Mouse (Mus musculus): ENCODE results near the gene Fyb. TPM values are rescaled to one million over a fixed set of nuclear protein-coding genes. Genes with fewer than 3 reads are reported as not detected.

Gene Fyb
- polyA plus RNA-seq, 1 experiment from 2014 or later, result 11.8 TPM

DNA sequence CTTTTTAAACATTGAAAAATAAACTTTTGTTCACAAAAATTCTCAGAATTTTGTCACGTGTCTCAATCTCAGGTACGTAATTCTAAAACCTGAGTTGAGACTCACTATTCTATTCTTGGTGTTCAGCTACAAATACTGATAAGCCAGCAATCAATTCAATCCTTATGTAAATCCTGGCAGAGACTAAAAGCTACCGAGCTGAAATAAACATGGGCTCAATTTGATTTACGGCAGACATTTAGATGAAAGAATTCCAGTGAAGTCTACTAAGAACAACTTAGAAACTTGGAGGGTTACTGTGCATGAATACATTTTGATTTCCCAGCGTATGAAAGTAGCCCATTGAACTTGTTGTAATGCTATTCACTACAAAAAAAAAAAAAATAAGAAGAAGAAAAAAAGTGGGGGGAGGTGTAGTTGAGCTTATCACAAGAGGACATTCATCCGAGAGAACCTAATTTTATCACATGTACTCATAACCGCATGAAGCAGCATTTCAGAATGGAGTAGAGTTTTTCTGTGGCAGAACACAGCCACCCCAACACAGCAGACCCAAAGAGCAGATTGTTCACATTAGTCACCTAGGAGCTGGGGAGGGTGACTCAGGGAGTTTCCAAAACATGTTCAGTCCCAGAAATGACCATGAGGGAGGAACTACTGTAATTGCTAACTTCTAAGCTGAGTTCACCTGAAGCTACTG, 17.1 kb downstream of the Fyb start:
- 20% methylated on average over 7 of the region's 7 CpGs for WGBS
- Histone ChIP-seq H3K4me3 (replicated peaks) (no peak overlapping the region), H3K4me1 (no peaks in the 10 kb centered on the region), H3K9me3 (no peaks in the 10 kb centered on the region), H3K27me3 (replicated peaks) (no peaks in the 10 kb centered on the region), H3K27ac (no peak overlapping the region), H3K9ac (no peak overlapping the region), H3K36me3 (no peaks in the 10 kb centered on the region), H3K4me2 (no peak overlapping the region)
- no peak for ATAC-seq (ENCODE audit: insufficient read depth, low FRiP score, low read depth)

- no peaks in the 10 kb centered on the region for H3K27me3 ChIP-seq (replicated peaks)
- 85% methylated on average over 4 of the region's 4 CpGs for WGBS
- no peak overlapping the region for H3K9ac ChIP-seq
- H3K4me3 ChIP-seq (replicated peaks), result no peak overlapping the region
- no peaks in the 10 kb centered on the region for H3K9me3 ChIP-seq
- H3K36me3 ChIP-seq, result no peaks in the 10 kb centered on the region
- H3K27ac ChIP-seq, result no peak overlapping the region
- ATAC-seq (ENCODE audit: insufficient read depth, low FRiP score, low read depth), result no peak
- H3K4me1 ChIP-seq, result no peaks in the 10 kb centered on the region
- no peak overlapping the region for H3K4me2 ChIP-seq
These were observed 26.3 kb downstream of the Fyb start for GRCm38 (mm10) chr15:6548911-6549310.

- Histone ChIP-seq H3K27me3 (replicated peaks) (no peaks in the 10 kb centered on the region), H3K9ac (no peak overlapping the region), H3K4me2 (no peak overlapping the region), H3K4me3 (replicated peaks) (no peak overlapping the region), H3K36me3 (no peaks in the 10 kb centered on the region), H3K27ac (no peak overlapping the region), H3K9me3 (no peaks in the 10 kb centered on the region), H3K4me1 (no peaks in the 10 kb centered on the region)
- 67% methylated on average over 7 of the region's 7 CpGs for WGBS
- ATAC-seq (ENCODE audit: insufficient read depth, low FRiP score, low read depth), result no peak
These were observed 29.2 kb downstream of the Fyb start for GRCm38 (mm10) chr15:6551875-6552274.

- no peak overlapping the region for H3K27ac ChIP-seq
- no peaks in the 10 kb centered on the region for H3K27me3 ChIP-seq (replicated peaks)
- H3K4me1 ChIP-seq, result peaks cover 3% of the 10 kb centered on the region; the same call in 1 of the 2 replicates
- no peak overlapping the region for H3K9ac ChIP-seq
- H3K36me3 ChIP-seq, result no peaks in the 10 kb centered on the region
- WGBS, result 80% methylated on average over 4 of the region's 4 CpGs
- no peak overlapping the region for H3K4me3 ChIP-seq (replicated peaks)
- no peak overlapping the region for H3K4me2 ChIP-seq
- ATAC-seq (ENCODE audit: insufficient read depth, low FRiP score, low read depth), result no peak
- H3K9me3 ChIP-seq, result no peaks in the 10 kb centered on the region
These were observed 32.1 kb downstream of the Fyb start for GRCm38 (mm10) chr15:6554742-6555141.

DNA sequence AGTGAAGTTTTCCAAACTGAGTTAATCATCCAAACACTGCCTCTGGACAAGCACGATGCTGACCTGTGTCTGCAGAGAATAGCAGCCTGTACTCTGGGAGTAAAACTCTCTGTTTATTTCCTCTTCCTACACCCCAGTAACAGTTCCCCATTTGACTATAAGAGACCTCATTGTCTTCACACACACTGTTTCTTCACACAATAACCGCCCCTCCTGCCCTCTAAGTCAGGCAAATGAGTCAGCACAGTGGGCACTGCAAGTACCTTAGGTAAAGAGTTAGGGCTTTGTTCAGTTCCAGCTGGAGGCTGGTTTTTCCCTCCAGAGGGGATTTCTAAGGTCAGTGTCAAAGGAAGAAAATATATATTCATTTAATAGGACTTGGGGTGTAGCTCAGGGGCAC, 32.9 kb downstream of the Fyb start:
- no peaks in the 10 kb centered on the region for H3K27me3 ChIP-seq (replicated peaks)
- no peaks in the 10 kb centered on the region for H3K9me3 ChIP-seq
- peaks cover 3% of the 10 kb centered on the region; the same call in 1 of the 2 replicates for H3K4me1 ChIP-seq
- 52% methylated on average over 2 of the region's 2 CpGs for WGBS
- H3K4me2 ChIP-seq, result no peak overlapping the region
- no peaks in the 10 kb centered on the region for H3K36me3 ChIP-seq
- no peak for ATAC-seq (ENCODE audit: insufficient read depth, low FRiP score, low read depth)
- no peak overlapping the region for H3K9ac ChIP-seq
- no peak overlapping the region for H3K4me3 ChIP-seq (replicated peaks)
- H3K27ac ChIP-seq, result no peak overlapping the region

GRCm38 (mm10) chr15:6556272-6556671, 33.6 kb downstream of the Fyb start:
- 88% methylated on average over 4 of the region's 4 CpGs for WGBS
- Histone ChIP-seq H3K9ac (no peak overlapping the region), H3K4me2 (no peak overlapping the region), H3K4me1 (peaks cover 3% of the 10 kb centered on the region; the same call in 1 of the 2 replicates), H3K27ac (no peak overlapping the region), H3K4me3 (replicated peaks) (no peak overlapping the region), H3K9me3 (no peaks in the 10 kb centered on the region), H3K27me3 (replicated peaks) (no peaks in the 10 kb centered on the region), H3K36me3 (no peaks in the 10 kb centered on the region)
- no peak for ATAC-seq (ENCODE audit: insufficient read depth, low FRiP score, low read depth)

DNA sequence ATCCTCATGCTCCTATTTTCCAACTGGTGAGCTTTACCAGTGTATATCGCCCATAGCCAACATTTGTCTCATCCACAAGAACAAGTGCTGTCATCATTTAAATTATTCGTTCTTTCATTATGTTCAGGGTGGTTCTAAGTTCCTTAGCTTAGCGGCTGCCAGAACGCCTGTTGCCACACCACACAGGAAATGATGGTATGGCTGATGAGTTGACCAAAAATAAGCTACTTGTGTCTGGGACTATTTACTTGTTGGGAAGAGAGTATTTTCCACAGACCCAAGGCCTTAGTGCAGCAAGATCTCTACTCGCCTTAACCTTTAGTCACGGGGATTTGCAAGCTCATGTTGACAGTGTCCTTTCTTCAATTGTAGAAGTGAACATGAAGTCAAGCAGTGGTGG, 34.3 kb downstream of the Fyb start:
- ATAC-seq (ENCODE audit: insufficient read depth, low FRiP score, low read depth), result no peak
- Histone ChIP-seq H3K4me1 (peaks cover 3% of the 10 kb centered on the region; the same call in 1 of the 2 replicates), H3K4me2 (no peak overlapping the region), H3K27ac (no peak overlapping the region), H3K27me3 (replicated peaks) (no peaks in the 10 kb centered on the region), H3K9ac (no peak overlapping the region), H3K4me3 (replicated peaks) (no peak overlapping the region), H3K9me3 (no peaks in the 10 kb centered on the region), H3K36me3 (no peaks in the 10 kb centered on the region)
- 87% methylated on average over 6 of the region's 6 CpGs for WGBS

GRCm38 (mm10) chr15:6557552-6557951, 34.9 kb downstream of the Fyb start:
- Histone ChIP-seq H3K36me3 (no peaks in the 10 kb centered on the region), H3K27me3 (replicated peaks) (no peaks in the 10 kb centered on the region), H3K4me1 (peaks cover 3% of the 10 kb centered on the region; the same call in 1 of the 2 replicates), H3K27ac (no peak overlapping the region), H3K4me2 (no peak overlapping the region), H3K4me3 (replicated peaks) (no peak overlapping the region), H3K9me3 (no peaks in the 10 kb centered on the region), H3K9ac (no peak overlapping the region)
- WGBS, result 83% methylated on average over 4 of the region's 4 CpGs
- no peak for ATAC-seq (ENCODE audit: insufficient read depth, low FRiP score, low read depth)

DNA sequence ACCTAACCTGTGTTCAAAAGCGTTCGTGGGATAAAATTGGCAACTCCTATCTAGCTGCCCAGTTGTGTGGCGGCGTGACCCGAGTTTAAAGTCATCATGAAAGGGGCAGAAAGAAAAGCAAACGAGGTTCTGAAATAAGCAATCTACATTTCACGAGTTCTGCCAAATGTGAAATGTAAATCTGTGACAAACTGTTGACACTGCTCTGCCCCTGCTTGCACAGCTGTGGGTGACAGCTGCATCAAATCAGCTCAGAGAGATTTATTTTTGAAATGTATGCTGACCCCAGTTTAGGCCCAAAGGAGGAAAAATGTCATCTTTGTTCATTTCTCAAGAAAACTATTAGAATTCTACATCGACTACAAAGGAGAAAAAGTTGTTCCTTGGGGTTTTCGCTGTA, 36.5 kb downstream of the Fyb start:
- H3K9ac ChIP-seq, result no peak overlapping the region
- peaks cover 3% of the 10 kb centered on the region; the same call in 1 of the 2 replicates for H3K4me1 ChIP-seq
- no peak overlapping the region for H3K4me2 ChIP-seq
- 32% methylated on average over 9 of the region's 9 CpGs for WGBS
- H3K9me3 ChIP-seq, result no peaks in the 10 kb centered on the region
- H3K4me3 ChIP-seq (replicated peaks), result no peak overlapping the region
- no peaks in the 10 kb centered on the region for H3K36me3 ChIP-seq
- H3K27me3 ChIP-seq (replicated peaks), result no peaks in the 10 kb centered on the region
- ATAC-seq (ENCODE audit: insufficient read depth, low FRiP score, low read depth), result peak; percentile 60; the same call in 1 of the 2 replicates
- no peak overlapping the region for H3K27ac ChIP-seq

- no peak for ATAC-seq (ENCODE audit: insufficient read depth, low FRiP score, low read depth)
- no peak overlapping the region for H3K4me3 ChIP-seq (replicated peaks)
- H3K4me2 ChIP-seq, result no peak overlapping the region
- 58% methylated on average over 10 of the region's 10 CpGs for WGBS
- H3K27ac ChIP-seq, result no peak overlapping the region; the same call in 1 of the 2 replicates
- H3K27me3 ChIP-seq (replicated peaks), result no peaks in the 10 kb centered on the region
- peaks cover 3% of the 10 kb centered on the region; the same call in 1 of the 2 replicates for H3K4me1 ChIP-seq
- no peaks in the 10 kb centered on the region for H3K36me3 ChIP-seq
- no peaks in the 10 kb centered on the region for H3K9me3 ChIP-seq
- no peak overlapping the region for H3K9ac ChIP-seq
These were observed 38.0 kb downstream of the Fyb start for GRCm38 (mm10) chr15:6560696-6561095.

GRCm38 (mm10) chr15:6562161-6562560, 39.5 kb downstream of the Fyb start:
- H3K27ac ChIP-seq, result no peak overlapping the region
- H3K9me3 ChIP-seq, result no peaks in the 10 kb centered on the region
- no peak overlapping the region for H3K9ac ChIP-seq
- 84% methylated on average over 4 of the region's 4 CpGs for WGBS
- H3K27me3 ChIP-seq (replicated peaks), result no peaks in the 10 kb centered on the region
- H3K4me1 ChIP-seq, result peaks cover 3% of the 10 kb centered on the region; the same call in 1 of the 2 replicates
- H3K4me2 ChIP-seq, result no peak overlapping the region
- no peak overlapping the region for H3K4me3 ChIP-seq (replicated peaks)
- H3K36me3 ChIP-seq, result no peaks in the 10 kb centered on the region
- ATAC-seq (ENCODE audit: insufficient read depth, low FRiP score, low read depth), result no peak

GRCm38 (mm10) chr15:6562629-6563028, 40.0 kb downstream of the Fyb start:
- WGBS, result 84% methylated on average over 2 of the region's 2 CpGs
- H3K27me3 ChIP-seq (replicated peaks), result no peaks in the 10 kb centered on the region
- no peak overlapping the region for H3K4me3 ChIP-seq (replicated peaks)
- H3K27ac ChIP-seq, result no peak overlapping the region
- H3K9me3 ChIP-seq, result no peaks in the 10 kb centered on the region
- no peak for ATAC-seq (ENCODE audit: insufficient read depth, low FRiP score, low read depth)
- peaks cover 3% of the 10 kb centered on the region; the same call in 1 of the 2 replicates for H3K4me1 ChIP-seq
- no peak overlapping the region for H3K9ac ChIP-seq
- H3K4me2 ChIP-seq, result no peak overlapping the region
- H3K36me3 ChIP-seq, result no peaks in the 10 kb centered on the region
